Mouse (Mus musculus) cerebellum, adult 2 months (tissue): ENCODE measurements around the gene Aph1a.

Experiments
- CTCF ChIP-seq: fragments of 200-500 bp; IDR thresholded peaks from 2 replicates; pipeline ENCODE4 v1.5.1; 2011; ENCODE audit warnings: low read depth, mild to moderate bottlenecking, control low read depth, low read length, moderate library complexity, borderline replicate concordance; ENCODE audit not compliant: insufficient read depth
- POLR2A ChIP-seq: fragments of 200-500 bp; IDR thresholded peaks from 2 replicates; pipeline ENCODE4 v1.6.1; 2011; ENCODE audit warnings: low read length, control low read depth, borderline replicate concordance; ENCODE audit not compliant: insufficient read depth

DNA sequence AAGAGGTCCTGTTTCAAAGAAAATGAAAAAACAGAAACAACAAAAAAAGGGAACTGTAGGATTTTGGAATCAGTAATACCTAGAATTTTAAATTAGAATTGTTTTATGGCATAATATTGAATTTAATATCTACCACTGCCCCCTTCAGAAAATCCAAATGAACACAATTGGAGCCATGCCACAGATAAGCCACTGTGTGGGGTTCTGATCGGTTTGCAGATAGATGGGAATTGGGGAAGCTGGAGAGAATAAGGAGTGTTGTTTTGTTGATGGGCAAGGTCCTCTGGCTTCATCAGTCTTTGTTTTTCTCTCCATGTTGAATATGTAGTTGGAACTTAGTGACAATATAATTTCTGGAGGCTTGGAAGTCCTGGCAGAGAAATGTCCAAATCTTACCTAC lies 40.7 kb downstream of the Aph1a start:
- TF ChIP-seq POLR2A (no peak), CTCF (no peak)
